Comparison of ENCODE assay signal across 25 mouse cellular contexts in the genomic region with DNA sequence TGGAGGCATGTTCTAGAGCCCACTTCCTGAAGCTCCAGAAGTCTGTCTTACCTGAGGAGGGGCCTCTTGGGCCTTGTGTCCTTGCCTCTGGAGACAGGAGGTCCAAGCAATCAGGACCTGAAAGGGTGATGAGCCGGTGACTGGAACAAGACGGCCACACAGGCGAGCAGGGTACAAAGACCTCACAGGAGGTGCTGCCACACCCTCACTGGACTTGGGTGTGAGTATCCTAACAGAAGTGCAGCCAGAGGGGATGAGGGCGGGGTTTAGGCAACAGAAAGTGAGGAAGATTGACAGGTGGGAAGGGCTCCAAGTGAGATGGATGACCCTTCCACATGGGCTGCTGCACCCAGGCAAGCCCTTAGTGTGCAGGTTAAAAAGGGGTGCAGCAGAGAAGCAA. TPM values are rescaled to one million over a fixed set of nuclear protein-coding genes. Genes with fewer than 3 reads are reported as not detected.
DNase-seq lines count a peak whose midpoint lies in the region; ATAC-seq and TF ChIP-seq lines count a peak whose summit lies in the region.
"Had no signal": no experiment of that assay in that cellular context is flagged by ENCODE, and none has a peak within 500 bp of the region (broad histone marks: within the 10 kb centered on the region; RNA-seq: fewer than 3 reads in every experiment).

No protein-coding gene starts in this region.

- peak; percentile 53; the same call in 1 of the 2 replicates for ATAC-seq in intestine, embryonic 14.5 days (replicated peaks; ENCODE audit: low FRiP score, low TSS enrichment, low read depth)
- ATAC-seq: forebrain, postnatal 0 days; hindbrain, postnatal 0 days; midbrain, embryonic 16.5 days had no signal

- H3K36me3 ChIP-seq in liver, adult 2 months (ENCODE audit: control insufficient read depth, insufficient read depth, low read length): no peaks in the 10 kb centered on the region
- H3K36me3 ChIP-seq in intestine, embryonic 14.5 days (ENCODE audit: control insufficient read depth, insufficient read depth, low read length): no peaks in the 10 kb centered on the region
- no peaks in the 10 kb centered on the region; the same call in 1 of the 2 replicates for H3K36me3 ChIP-seq in small intestine, adult 2 months (ENCODE audit: control insufficient read depth, insufficient read depth, low read length)
- no peaks in the 10 kb centered on the region for H3K36me3 ChIP-seq in forebrain, embryonic 10.5 days (replicated peaks)
- H3K36me3 ChIP-seq: embryonic facial prominence, embryonic 13.5 days; lung, embryonic 15.5 days had no signal

- no peaks in the 10 kb centered on the region for H3K9me3 ChIP-seq in intestine, embryonic 14.5 days (ENCODE audit: control insufficient read depth, low read length)
- no peaks in the 10 kb centered on the region for H3K9me3 ChIP-seq in forebrain, embryonic 10.5 days
- H3K9me3 ChIP-seq: embryonic facial prominence, embryonic 13.5 days; lung, embryonic 15.5 days had no signal

- DNase-seq in liver, adult 2 months (ENCODE audit: extremely low read depth, low read depth, low spot score): peak; percentile 43
- no peak for DNase-seq in liver
- peak; percentile 65 for DNase-seq in intestine, embryonic 14.5 days (ENCODE audit: low spot score)
- DNase-seq in yolk sac, embryonic 10.5 days (ENCODE audit: low spot score): peak; percentile 38
- no peak for DNase-seq in B cell, adult 2 months
- no peak for DNase-seq in cerebellum, adult 18-20 months
- DNase-seq in forebrain, embryonic 10.5 days (ENCODE audit: extremely low spot score, low spot score): no peak
- DNase-seq: adrenal gland, postnatal 14 days; cerebellum, adult 11 months; cerebellum, adult 9-11 months; forebrain, postnatal 0 days; heart, adult 2 months; heart, postnatal 14 days; kidney, adult 18-20 months; kidney, postnatal 36 days; layer of hippocampus, adult 9-11 months; lung, postnatal 36 days; right cerebral cortex, postnatal 4 days had no signal

- H3K79me2 ChIP-seq in liver, adult 2 months (ENCODE audit: control insufficient read depth, insufficient read depth, low read length): no peaks in the 10 kb centered on the region

- 31% methylated on average over 4 of the region's 4 CpGs for whole genome bisulfite sequencing in liver, adult 2 months
- 42% methylated on average over 4 of the region's 4 CpGs for WGBS in intestine, embryonic 14.5 days
- whole genome bisulfite sequencing in small intestine, adult 2 months: 22% methylated on average over 4 of the region's 4 CpGs
- WGBS in forebrain, embryonic 10.5 days: 67% methylated on average over 4 of the region's 4 CpGs

- H3K27ac ChIP-seq in liver, adult 2 months (replicated peaks; ENCODE audit: insufficient read depth, low read depth, low read length): peak overlapping the region; percentile 14; the same call in 1 of the 2 replicates
- peak overlapping the region; percentile 11; the same call in 1 of the 2 replicates for H3K27ac ChIP-seq in intestine, embryonic 14.5 days (ENCODE audit: low read depth)
- H3K27ac ChIP-seq in small intestine, adult 2 months (ENCODE audit: insufficient read depth, low read depth, low read length): peak overlapping the region; percentile 85
- no peak overlapping the region for H3K27ac ChIP-seq in forebrain, embryonic 10.5 days
- H3K27ac ChIP-seq: embryonic facial prominence, embryonic 13.5 days; heart, adult 2 months; hindbrain, postnatal 0 days; lung, embryonic 15.5 days had no signal

- H3K4me2 ChIP-seq in intestine, embryonic 14.5 days (ENCODE audit: low read length): peak overlapping the region; percentile 14; the same call in 1 of the 2 replicates
- H3K4me2 ChIP-seq: embryonic facial prominence, embryonic 13.5 days; liver, embryonic 11.5 days; lung, embryonic 15.5 days; midbrain, embryonic 11.5 days had no signal

- no peak overlapping the region for H3K4me3 ChIP-seq in liver, adult 2 months (ENCODE audit: insufficient read depth, low read depth, low read length)
- no peak overlapping the region for H3K4me3 ChIP-seq in intestine, embryonic 14.5 days (ENCODE audit: low read depth, low read length)
- peak overlapping the region; percentile 55 for H3K4me3 ChIP-seq in small intestine, adult 2 months (ENCODE audit: low read depth, low read length)
- no peak overlapping the region for H3K4me3 ChIP-seq in forebrain, embryonic 10.5 days
- H3K4me3 ChIP-seq: embryonic facial prominence, embryonic 13.5 days; heart, adult 2 months; lung, embryonic 15.5 days had no signal

- no peak for TF ChIP-seq POLR2A in liver, adult 2 months (IDR thresholded peaks at IDR 0.05; ENCODE audit: extremely low read depth, insufficient read depth, low read length)
- TF ChIP-seq POLR2A in small intestine, adult 2 months (IDR thresholded peaks at IDR 0.05; ENCODE audit: low read depth, low read length): peak; percentile 63; the same call in 1 of the 2 replicates

- no peak for TF ChIP-seq CTCF in liver, adult 2 months (IDR thresholded peaks at IDR 0.05; ENCODE audit: low read depth, low read length)
- TF ChIP-seq CTCF in small intestine, adult 2 months (IDR thresholded peaks at IDR 0.05; ENCODE audit: extremely low read depth, insufficient read length, insufficient replicate concordance, low read depth, low read length): no peak

- H3K27me3 ChIP-seq in liver, adult 2 months (ENCODE audit: control insufficient read depth, insufficient read depth, low read length): no peaks in the 10 kb centered on the region
- no peaks in the 10 kb centered on the region for H3K27me3 ChIP-seq in intestine, embryonic 14.5 days (replicated peaks; ENCODE audit: control insufficient read depth, insufficient read depth, low read length)
- no peaks in the 10 kb centered on the region for H3K27me3 ChIP-seq in small intestine, adult 2 months (ENCODE audit: control insufficient read depth, insufficient read depth, low read length)
- H3K27me3 ChIP-seq in forebrain, embryonic 10.5 days (ENCODE audit: poor library complexity, severe bottlenecking): no peaks in the 10 kb centered on the region
- H3K27me3 ChIP-seq: embryonic facial prominence, embryonic 13.5 days; lung, embryonic 15.5 days had no signal

- H3K4me1 ChIP-seq in liver, adult 2 months (ENCODE audit: control insufficient read depth, insufficient read depth, low read length): peaks cover 16% of the 10 kb centered on the region
- no peaks in the 10 kb centered on the region for H3K4me1 ChIP-seq in intestine, embryonic 14.5 days (replicated peaks; ENCODE audit: control insufficient read depth, insufficient read depth, low read length)
- peaks cover 31% of the 10 kb centered on the region for H3K4me1 ChIP-seq in small intestine, adult 2 months (ENCODE audit: control insufficient read depth, insufficient read depth, insufficient read length, low read length)
- H3K4me1 ChIP-seq in forebrain, embryonic 10.5 days: peaks cover 10% of the 10 kb centered on the region
- H3K4me1 ChIP-seq: embryonic facial prominence, embryonic 13.5 days; lung, embryonic 15.5 days had no signal

- no peak overlapping the region for H3K9ac ChIP-seq in liver, adult 2 months (ENCODE audit: low read depth, low read length)
- H3K9ac ChIP-seq in intestine, embryonic 14.5 days (ENCODE audit: low read length): no peak overlapping the region
- H3K9ac ChIP-seq: embryonic facial prominence, embryonic 13.5 days; forebrain, postnatal 0 days; lung, embryonic 15.5 days had no signal

RNA-seq across cellular contexts. Expression of a gene that starts 56.9 kb away (rescaled TPM):
- 1.3 and 1.8 TPM in 2 replicates for total RNA-seq in liver, adult 2 months (2014; rRNA removed)
- 0.45 and 0.71 TPM in 2 replicates for polyA plus RNA-seq in liver, adult 2 months (2012; rRNA removed)
- 20.0 and 20.4 TPM in 2 replicates for polyA plus RNA-seq in intestine, embryonic 14.5 days (2014; fragmentation: Nextera tagmentation; extraction: Ambion mirVana)
- 37.5 and 73.6 TPM in 2 replicates for polyA plus RNA-seq in small intestine, adult 2 months (2012; rRNA removed)
- polyA plus RNA-seq in forebrain, embryonic 10.5 days (2016; fragmentation: Nextera tagmentation; extraction: Ambion mirVana): 5.3 and 6.2 TPM in 2 replicates

Comparison
In these comparisons a context has a peak if more than half of its experiments do, and no peak if none do; other contexts are left out.
1. DNase-seq: peak in liver, adult 2 months (single experiment), intestine, embryonic 14.5 days (single experiment) and yolk sac, embryonic 10.5 days (single experiment); none in liver (single experiment), B cell, adult 2 months (0 of 2), cerebellum, adult 18-20 months (0 of 2) and forebrain, embryonic 10.5 days (single experiment).